Mouse (Mus musculus): Measurements from ENCODE around the gene Dnaja3. TPM values are rescaled to one million over a fixed set of nuclear protein-coding genes. Genes with fewer than 3 reads are reported as not detected.

Gene Dnaja3
- total RNA-seq, 2 experiments from 2014 or later = 61.0 to 66.2 TPM

Other genes with a start within 250 kb of the Dnaja3 start
- 10 to 100 TPM; 72.3 to 74.6 TPM for gene Adcy9, start 219.5 kb upstream of the Dnaja3 start, total RNA-seq (2021)
- gene Srl, start 98.2 kb upstream of the Dnaja3 start, total RNA-seq (2021) = 10 to 100 TPM; 24.0 to 24.2 TPM
- gene Tfap4, start 80.1 kb upstream of the Dnaja3 start, total RNA-seq (2021) = 1 to 10 TPM; 3.2 to 4.5 TPM
- gene Glis2, start 45.3 kb upstream of the Dnaja3 start, total RNA-seq (2021) = 10 to 100 TPM; 19.8 to 30.5 TPM
- 10 to 100 TPM; 69.5 to 80.1 TPM for gene Pam16, start 15.0 kb upstream of the Dnaja3 start, total RNA-seq (2021)
- 1 to 10 TPM; 6.4 to 9.0 TPM for gene Vasn, start within 50 bp of the Dnaja3 start, total RNA-seq (2021)
- 10 to 100 TPM; 95.7 to 95.9 TPM for gene Coro7, start 39.8 kb downstream of the Dnaja3 start, total RNA-seq (2021)
- gene Nmral1, start 79.4 kb downstream of the Dnaja3 start, total RNA-seq (2021) = 10 to 100 TPM; 11.7 to 11.9 TPM
- 10 to 100 TPM; 81.9 to 84.3 TPM for gene Hmox2, start 86.4 kb downstream of the Dnaja3 start, total RNA-seq (2021)
- gene Cdip1, start 150.3 kb downstream of the Dnaja3 start, total RNA-seq (2021) = 100 to 1,000 TPM; 188 to 191 TPM
- gene 4930562C15Rik, start 195.4 kb downstream of the Dnaja3 start, total RNA-seq (2021) = not detected
- gene Ubald1, start 240.3 kb downstream of the Dnaja3 start, total RNA-seq (2021) = 10 to 100 TPM; 80.1 to 84.6 TPM
- gene Mgrn1, start 246.3 kb downstream of the Dnaja3 start, total RNA-seq (2021) = 100 to 1,000 TPM; 190 to 194 TPM